Mouse (Mus musculus) T-helper 1 cell (primary cell): ENCODE data around the gene Dpp7.

Source experiments
- in situ Hi-C: fragments of 300-600 bp; cut with MboI, MseI; formaldehyde crosslinking; loops from one replicate; pipeline ENCODE4 v1.15.1; 2025; ENCODE audit warnings: high pct_unique_total_duplicates

Dpp7 gene

GRCm38 (mm10) chr2:25356208-25357079 is at the start of gene Dpp7:
TSS of gene Dpp7 (minus strand) at chr2:25356359.
- in situ Hi-C loops, result no loop called here

- in situ Hi-C loops, result no loop called here
Observed at GRCm38 (mm10) chr2:25403994-25404393, 47.8 kb upstream of the Dpp7 start.

- in situ Hi-C loops, result no loop called here
Observed at GRCm38 (mm10) chr2:25402972-25403601, 46.9 kb upstream of the Dpp7 start.

GRCm38 (mm10) chr2:25402377-25402971 is 46.3 kb upstream of the Dpp7 start:
- in situ Hi-C loops, result no loop called here

- in situ Hi-C loops, result no loop called here
Observed at GRCm38 (mm10) chr2:25400764-25401163, 44.6 kb upstream of the Dpp7 start.

GRCm38 (mm10) chr2:25400291-25400690 is 44.1 kb upstream of the Dpp7 start:
- in situ Hi-C loops, result no loop called here

GRCm38 (mm10) chr2:25399051-25399450 is 42.9 kb upstream of the Dpp7 start, which contains the start of gene Npdc1:
TSS of gene Npdc1 (plus strand) at chr2:25399351.
- in situ Hi-C loops, result no loop called here

GRCm38 (mm10) chr2:25398065-25398464 is 41.9 kb upstream of the Dpp7 start:
- in situ Hi-C loops, result no loop called here

- in situ Hi-C loops, result no loop called here
Observed at GRCm38 (mm10) chr2:25397010-25397409, 40.9 kb upstream of the Dpp7 start.

- in situ Hi-C loops, result no loop called here
Observed at GRCm38 (mm10) chr2:25396597-25396983, 40.4 kb upstream of the Dpp7 start.

GRCm38 (mm10) chr2:25395721-25396596 is 39.8 kb upstream of the Dpp7 start, which contains the start of gene Entpd2:
TSS of gene Entpd2 (plus strand) at chr2:25395874.
- in situ Hi-C loops, result no loop called here

GRCm38 (mm10) chr2:25394281-25395221 is 38.4 kb upstream of the Dpp7 start:
- in situ Hi-C loops, result no loop called here

- in situ Hi-C loops, result no loop called here
Observed at GRCm38 (mm10) chr2:25391266-25391665, 35.1 kb upstream of the Dpp7 start.

- in situ Hi-C loops, result no loop called here
Observed at GRCm38 (mm10) chr2:25384492-25384891, 28.3 kb upstream of the Dpp7 start.

GRCm38 (mm10) chr2:25376589-25376988 is 20.4 kb upstream of the Dpp7 start:
- in situ Hi-C loops, result no loop called here

- in situ Hi-C loops, result no loop called here
Observed at GRCm38 (mm10) chr2:25373431-25373830, 17.3 kb upstream of the Dpp7 start.

GRCm38 (mm10) chr2:25372644-25373391 is 16.7 kb upstream of the Dpp7 start:
- in situ Hi-C loops, result no loop called here

- in situ Hi-C loops, result no loop called here
Observed at GRCm38 (mm10) chr2:25371764-25372643, 15.8 kb upstream of the Dpp7 start, which contains the start of gene Sapcd2. TSS of gene Sapcd2 (plus strand) at chr2:25372321.

GRCm38 (mm10) chr2:25369996-25370395 is 13.8 kb upstream of the Dpp7 start:
- in situ Hi-C loops, result no loop called here
